Mouse (Mus musculus) neural tube, embryonic 11.5 days (tissue): ENCODE data around the gene Cog4. TPM values are rescaled to one million over a fixed set of nuclear protein-coding genes. Genes with fewer than 3 reads are reported as not detected.
A peak's percentile ranks its signal among the peaks of the same experiment; 100 is the strongest.

Source experiments
- ATAC-seq: fragments of 200-750 bp; cut with Nextera tagmentation; 2 replicates; pipeline ENCODE4 v1.8.0; 2017; ENCODE audit warnings: moderate number of reproducible peaks, mild to moderate bottlenecking, moderate TSS enrichment, moderate library complexity; ENCODE audit not compliant: insufficient read depth, low FRiP score, low TSS enrichment
- DNase-seq: peaks from one replicate; pipeline ENCODE4 v3.0.0-alpha.2; 2015; ENCODE audit warnings: low spot score
- H3K27ac ChIP-seq: fragments of 300-500 bp; sonication (generic); 2 replicates; pipeline ENCODE4 v1.5.1; 2014; ENCODE audit warnings: low read depth, mild to moderate bottlenecking, low read length
- H3K27me3 ChIP-seq: fragments of 300-500 bp; sonication (generic); 2 replicates; pipeline ENCODE4 v1.6.1; 2014; ENCODE audit warnings: mild to moderate bottlenecking, low read length, mixed read lengths; ENCODE audit not compliant: control insufficient read depth, insufficient read depth
- H3K36me3 ChIP-seq: fragments of 300-500 bp; sonication (generic); 2 replicates; pipeline ENCODE4 v1.6.1; 2014; ENCODE audit warnings: mild to moderate bottlenecking, low read length, moderate library complexity, mixed read lengths; ENCODE audit not compliant: control insufficient read depth, insufficient read depth
- H3K4me1 ChIP-seq: fragments of 300-500 bp; sonication (generic); 2 replicates; pipeline ENCODE4 v1.6.1; 2014; ENCODE audit warnings: low read length, mixed read lengths; ENCODE audit not compliant: control insufficient read depth, insufficient read depth
- H3K4me2 ChIP-seq: fragments of 300-500 bp; sonication (generic); 2 replicates; pipeline ENCODE4 v1.6.1; 2014; ENCODE audit warnings: low read depth, mild to moderate bottlenecking, moderate library complexity
- H3K4me3 ChIP-seq: fragments of 300-500 bp; sonication (generic); 2 replicates; pipeline ENCODE4 v1.5.1; 2014; ENCODE audit warnings: low read depth, low read length
- H3K9ac ChIP-seq: fragments of 300-500 bp; sonication (generic); 2 replicates; pipeline ENCODE4 v1.6.1; 2014; ENCODE audit warnings: mild to moderate bottlenecking, low read length
- H3K9me3 ChIP-seq: fragments of 300-500 bp; sonication (generic); 2 replicates; pipeline ENCODE4 v1.6.1; 2016; ENCODE audit warnings: low read length; ENCODE audit not compliant: control insufficient read depth
- whole genome bisulfite sequencing: fragments of 180-500 bp; shearing (Covaris S2); extraction: QIAGEN DNeasy Blood & Tissue Kit; methylation state at CpG from one replicate; pipeline ENCODE4 v1.1.7; 2014; 5-methylcytosine and 5-hydroxymethylcytosine counted together
- polyA plus RNA-seq: library from polyadenylated mRNA; unstranded; fragments of >200 nt; fragmentation: Nextera tagmentation; extraction: Ambion mirVana; gene quantifications from 2 replicates; pipeline ENCODE4 v1.2.1, GENCODE M21; 2014

Gene Cog4
- polyA plus RNA-seq, 1 experiment from 2014 or later: 73.5 TPM

- no peak for DNase-seq
- no peak overlapping the region for H3K4me3 ChIP-seq
- 80% methylated on average over 12 of the region's 12 CpGs for WGBS
- ATAC-seq: no peak
- H3K36me3 ChIP-seq: peaks cover 6% of the 10 kb centered on the region
- H3K4me1 ChIP-seq: no peaks in the 10 kb centered on the region
- H3K9ac ChIP-seq: no peak overlapping the region
- H3K9me3 ChIP-seq: no peaks in the 10 kb centered on the region
- H3K27ac ChIP-seq: no peak overlapping the region
- H3K27me3 ChIP-seq: no peaks in the 10 kb centered on the region
- H3K4me2 ChIP-seq: no peak overlapping the region
These were observed 43.6 kb downstream of the Cog4 start for GRCm38 (mm10) chr8:110889904-110890470.

- Histone ChIP-seq H3K27me3 (no peaks in the 10 kb centered on the region), H3K4me3 (no peak overlapping the region), H3K27ac (no peak overlapping the region), H3K4me1 (no peaks in the 10 kb centered on the region), H3K9ac (no peak overlapping the region), H3K9me3 (no peaks in the 10 kb centered on the region), H3K4me2 (no peak overlapping the region), H3K36me3 (peaks cover 6% of the 10 kb centered on the region)
- ATAC-seq (no peak), DNase-seq (no peak)
- WGBS: 88% methylated on average over 7 of the region's 7 CpGs
These were observed 45.6 kb downstream of the Cog4 start for GRCm38 (mm10) chr8:110892040-110892439.

DNA sequence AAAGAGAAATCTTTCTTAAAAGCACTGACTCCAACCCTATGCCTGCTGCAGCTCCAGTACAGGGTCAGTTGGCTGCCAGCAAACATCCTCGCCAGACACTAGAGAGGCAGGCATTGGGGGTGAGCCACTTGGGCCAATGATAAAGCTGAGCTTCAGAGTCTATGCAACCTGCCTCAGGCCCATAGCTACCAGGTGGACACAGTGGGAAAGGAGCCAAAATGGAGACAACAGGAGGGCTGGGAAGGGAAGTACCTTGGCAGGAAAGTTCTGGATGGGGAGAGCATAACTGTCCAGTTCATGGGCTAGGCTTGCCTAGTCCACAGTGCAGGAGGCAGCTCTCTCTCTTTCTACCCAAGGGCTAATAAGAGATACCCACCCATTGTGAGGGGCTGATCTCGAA is 46.5 kb downstream of the Cog4 start:
- no peak overlapping the region for H3K9ac ChIP-seq
- H3K27ac ChIP-seq: no peak overlapping the region
- H3K9me3 ChIP-seq: no peaks in the 10 kb centered on the region
- H3K4me2 ChIP-seq: no peak overlapping the region
- H3K36me3 ChIP-seq: peaks cover 6% of the 10 kb centered on the region; the same call in 1 of the 2 replicates
- no peak overlapping the region for H3K4me3 ChIP-seq
- ATAC-seq (no peak), DNase-seq (no peak)
- no peaks in the 10 kb centered on the region for H3K27me3 ChIP-seq
- 89% methylated on average over 2 of the region's 2 CpGs for WGBS
- no peaks in the 10 kb centered on the region for H3K4me1 ChIP-seq

DNA sequence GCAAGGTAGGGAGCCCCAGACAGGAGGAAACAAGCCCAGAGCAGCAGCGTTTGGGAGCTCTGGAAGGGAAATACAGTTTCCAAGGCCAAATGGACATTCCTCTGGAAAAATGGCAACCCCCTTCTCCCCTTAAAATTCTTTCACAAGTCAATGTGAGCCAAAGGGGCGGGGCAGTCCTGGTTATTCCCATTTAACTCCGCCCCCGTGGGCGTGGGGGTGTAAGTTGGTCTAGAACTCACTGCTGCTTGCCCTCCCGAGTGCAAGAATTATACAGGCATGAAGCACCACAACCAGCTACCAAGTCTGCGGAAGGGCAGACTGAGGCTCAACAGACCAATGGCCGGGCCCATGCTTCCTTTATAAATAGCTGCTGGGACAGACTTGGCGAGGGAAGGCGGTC is 48.5 kb downstream of the Cog4 start:
- no peaks in the 10 kb centered on the region for H3K4me1 ChIP-seq
- DNase-seq: peak; percentile 4
- WGBS: 84% methylated on average over 10 of the region's 10 CpGs
- no peaks in the 10 kb centered on the region for H3K9me3 ChIP-seq
- no peaks in the 10 kb centered on the region for H3K27me3 ChIP-seq
- no peak overlapping the region for H3K4me2 ChIP-seq
- H3K9ac ChIP-seq: no peak overlapping the region
- ATAC-seq: no peak
- no peak overlapping the region for H3K27ac ChIP-seq
- H3K4me3 ChIP-seq: no peak overlapping the region
- no peaks in the 10 kb centered on the region for H3K36me3 ChIP-seq

DNA sequence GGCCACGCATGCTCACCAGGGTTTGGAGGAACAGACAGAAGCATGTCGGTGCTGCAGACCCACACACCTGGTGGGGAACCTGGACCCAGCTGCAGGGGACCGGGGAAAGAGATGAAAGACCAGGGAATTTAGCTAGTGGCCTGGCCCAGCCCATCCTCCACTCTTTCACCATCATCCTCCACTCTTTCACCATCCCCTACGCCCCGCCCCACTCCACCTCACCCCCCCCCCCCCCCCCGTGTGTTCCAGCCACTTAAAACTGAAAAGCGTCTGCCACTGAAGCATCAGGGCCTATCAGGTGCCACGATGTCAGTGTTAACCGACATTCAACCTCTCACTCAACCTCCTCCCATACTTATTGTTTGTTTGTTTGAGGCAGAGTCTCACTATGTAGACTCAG is 48.9 kb downstream of the Cog4 start:
- Histone ChIP-seq H3K9ac (no peak overlapping the region), H3K4me2 (no peak overlapping the region), H3K27me3 (no peaks in the 10 kb centered on the region), H3K36me3 (no peaks in the 10 kb centered on the region), H3K9me3 (no peaks in the 10 kb centered on the region), H3K27ac (no peak overlapping the region), H3K4me1 (no peaks in the 10 kb centered on the region), H3K4me3 (no peak overlapping the region)
- 78% methylated on average over 8 of the region's 9 CpGs for WGBS
- DNase-seq (peak; percentile 0), ATAC-seq (no peak)

DNA sequence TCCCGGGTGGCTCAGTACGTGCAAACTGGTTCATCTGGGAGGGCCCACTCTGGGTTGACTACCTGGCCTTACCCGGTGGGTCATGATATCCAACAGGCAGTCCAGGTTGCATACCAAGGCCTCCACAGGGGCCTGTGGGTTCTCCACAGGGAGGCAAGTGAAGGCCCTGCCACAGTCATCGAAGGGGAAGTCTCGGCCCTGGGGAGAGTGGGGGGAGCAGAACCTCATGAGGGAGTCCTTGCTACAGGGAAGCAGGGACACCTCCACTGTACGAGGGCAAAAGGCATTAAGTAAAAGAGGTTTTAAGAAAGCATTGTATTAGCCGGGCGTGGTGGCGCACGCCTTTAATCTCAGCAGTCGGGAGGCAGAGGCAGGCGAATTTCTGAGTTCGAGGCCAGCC is 49.4 kb downstream of the Cog4 start:
- WGBS: 92% methylated on average over 13 of the region's 13 CpGs
- Histone ChIP-seq H3K36me3 (no peaks in the 10 kb centered on the region), H3K4me2 (no peak overlapping the region), H3K9ac (no peak overlapping the region), H3K27me3 (no peaks in the 10 kb centered on the region), H3K27ac (no peak overlapping the region), H3K4me3 (no peak overlapping the region), H3K9me3 (no peaks in the 10 kb centered on the region), H3K4me1 (no peaks in the 10 kb centered on the region)
- ATAC-seq (no peak), DNase-seq (peak; percentile 8)

DNA sequence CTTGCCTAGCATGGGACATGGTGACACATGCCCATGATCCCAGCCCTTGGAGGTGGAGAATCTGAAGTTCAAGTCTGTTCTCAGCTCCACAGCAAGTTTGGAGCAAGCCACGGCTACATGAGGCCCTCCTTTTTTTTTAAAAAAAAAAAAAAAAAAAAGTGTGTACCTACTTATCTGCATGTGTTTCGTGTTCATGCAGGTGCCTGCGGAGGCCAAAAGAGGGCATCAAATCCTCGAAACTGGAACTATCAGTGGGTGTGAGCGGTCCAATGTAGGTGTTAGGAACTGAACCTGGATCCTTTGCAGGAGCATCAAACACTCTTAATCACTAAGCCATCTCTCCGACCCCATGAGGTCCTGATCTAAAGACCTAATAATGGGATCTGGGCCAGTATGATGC is 51.1 kb downstream of the Cog4 start:
- no peaks in the 10 kb centered on the region for H3K27me3 ChIP-seq
- no peak overlapping the region for H3K4me2 ChIP-seq
- ATAC-seq (no peak), DNase-seq (peak; percentile 8)
- no peak overlapping the region for H3K4me3 ChIP-seq
- 86% methylated on average over 6 of the region's 6 CpGs for WGBS
- no peaks in the 10 kb centered on the region for H3K9me3 ChIP-seq
- H3K9ac ChIP-seq: no peak overlapping the region
- no peak overlapping the region for H3K27ac ChIP-seq
- H3K36me3 ChIP-seq: no peaks in the 10 kb centered on the region
- H3K4me1 ChIP-seq: no peaks in the 10 kb centered on the region

- no peak overlapping the region for H3K4me3 ChIP-seq
- DNase-seq (peak; percentile 2), ATAC-seq (no peak)
- WGBS: 87% methylated on average over 3 of the region's 3 CpGs
- no peaks in the 10 kb centered on the region for H3K27me3 ChIP-seq
- H3K4me2 ChIP-seq: no peak overlapping the region
- no peak overlapping the region for H3K9ac ChIP-seq
- no peaks in the 10 kb centered on the region for H3K4me1 ChIP-seq
- no peaks in the 10 kb centered on the region for H3K36me3 ChIP-seq
- H3K27ac ChIP-seq: no peak overlapping the region
- no peaks in the 10 kb centered on the region for H3K9me3 ChIP-seq
These were observed 54.7 kb downstream of the Cog4 start for GRCm38 (mm10) chr8:110901056-110901455.

DNA sequence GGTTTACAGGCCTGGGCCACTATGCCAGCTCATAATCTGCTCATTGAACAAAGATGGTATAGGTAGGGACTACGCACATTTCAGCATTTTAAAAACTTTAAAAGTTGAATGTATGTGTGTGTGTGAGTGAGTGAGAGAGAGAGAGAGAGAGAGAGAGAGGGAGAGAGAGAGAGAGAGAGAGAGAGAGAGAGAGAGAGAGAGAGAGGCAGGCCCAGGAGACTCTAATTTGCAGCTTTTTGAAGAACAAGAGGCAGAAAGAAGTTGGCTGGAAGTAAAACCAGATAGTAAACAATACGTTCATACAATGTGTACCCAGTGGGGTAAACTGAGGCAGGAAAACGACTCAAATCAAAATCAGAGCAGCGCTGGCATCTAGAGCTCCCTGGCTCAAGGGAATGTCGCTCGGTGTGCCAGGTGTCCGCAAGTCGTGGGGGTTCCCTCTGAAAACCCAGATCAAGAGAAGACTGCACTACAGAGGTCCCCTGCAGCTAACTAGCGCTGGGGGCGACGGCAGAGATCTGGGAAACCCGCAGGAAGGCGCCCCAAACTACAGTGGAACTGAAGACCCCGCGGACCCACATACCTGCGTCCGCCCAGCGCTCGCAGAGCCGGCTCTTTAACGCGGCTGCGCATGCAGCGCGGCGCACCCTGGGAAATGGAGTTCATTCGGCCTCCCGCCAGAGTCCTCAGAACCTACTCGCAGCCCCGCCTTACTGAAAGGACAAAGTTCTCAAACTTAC is 55.6 kb downstream of the Cog4 start, which contains the start of gene Fuk:
TSS of gene Fuk (minus strand) at position 650 of the 740 bp plus-strand sequence.
- no peaks in the 10 kb centered on the region for H3K9me3 ChIP-seq
- H3K4me1 ChIP-seq: no peaks in the 10 kb centered on the region
- peak within 1 kb of the TSS; percentile 55 for H3K4me3 ChIP-seq
- WGBS: 4% methylated on average over 30 of the region's 30 CpGs
- peak; percentile 82 for DNase-seq
- H3K9ac ChIP-seq: peak within 1 kb of the TSS; percentile 64
- no peaks in the 10 kb centered on the region for H3K36me3 ChIP-seq
- peak within 1 kb of the TSS; percentile 45 for H3K4me2 ChIP-seq
- no peak within 1 kb of the TSS for H3K27ac ChIP-seq
- ATAC-seq: peak; percentile 87
- no peaks in the 10 kb centered on the region for H3K27me3 ChIP-seq
